Mouse (Mus musculus) left cerebral cortex, postnatal 10 days (tissue): Measurements from ENCODE around the gene Rps16. TPM values are rescaled to one million over a fixed set of nuclear protein-coding genes. Genes with fewer than 3 reads are reported as not detected.
A peak's percentile ranks its signal among the peaks of the same experiment; 100 is the strongest.

Experiments used
- DNase-seq, 2 experiments: peaks; one replicate each; pipeline ENCODE4 v3.0.0; 2021 to 2022; ENCODE audit warnings: low spot score in 2 of 2, mixed read lengths in 1 of 2; ENCODE audit errors: extremely low spot score in 1 of 2
- intact Hi-C: fragments of 180-260 bp; cut with DNase I; formaldehyde crosslinking; loops from one replicate; pipeline ENCODE4 v1.15.1; 2025
- total RNA-seq, 2 experiments: library from RNA; stranded (reverse); gene quantifications; 2 replicates each; pipeline ENCODE4 v1.2.3; 2021

Rps16 gene
- total RNA-seq, 2 experiments from 2014 or later, result 642 to 668 TPM

DNA sequence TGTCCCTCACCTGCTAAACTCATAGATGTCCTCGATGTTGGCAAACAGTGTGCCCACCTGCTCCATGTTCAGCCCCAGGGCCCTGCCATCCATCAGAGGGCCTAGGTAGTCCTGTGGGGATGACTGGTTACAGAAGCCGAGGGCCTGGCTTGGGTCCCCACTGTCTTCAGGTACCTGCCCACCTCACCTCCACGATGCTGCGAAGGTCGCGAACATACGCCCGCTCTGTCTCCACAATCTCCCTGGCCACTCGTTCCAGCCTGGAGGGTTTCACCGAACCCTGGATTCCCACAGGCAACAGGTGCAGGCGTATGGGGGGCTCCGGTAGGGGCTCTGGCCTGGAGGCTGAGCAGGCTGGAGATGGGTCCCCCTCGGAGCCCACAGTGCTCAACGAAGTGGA, 19.6 kb downstream of the Rps16 start:
- DNase-seq, result no peak
- intact Hi-C loops, result loop anchor here (10.0 kb wide), 1 partner anchor 235 kb away; no protein-coding TSS in a partner anchor

DNA sequence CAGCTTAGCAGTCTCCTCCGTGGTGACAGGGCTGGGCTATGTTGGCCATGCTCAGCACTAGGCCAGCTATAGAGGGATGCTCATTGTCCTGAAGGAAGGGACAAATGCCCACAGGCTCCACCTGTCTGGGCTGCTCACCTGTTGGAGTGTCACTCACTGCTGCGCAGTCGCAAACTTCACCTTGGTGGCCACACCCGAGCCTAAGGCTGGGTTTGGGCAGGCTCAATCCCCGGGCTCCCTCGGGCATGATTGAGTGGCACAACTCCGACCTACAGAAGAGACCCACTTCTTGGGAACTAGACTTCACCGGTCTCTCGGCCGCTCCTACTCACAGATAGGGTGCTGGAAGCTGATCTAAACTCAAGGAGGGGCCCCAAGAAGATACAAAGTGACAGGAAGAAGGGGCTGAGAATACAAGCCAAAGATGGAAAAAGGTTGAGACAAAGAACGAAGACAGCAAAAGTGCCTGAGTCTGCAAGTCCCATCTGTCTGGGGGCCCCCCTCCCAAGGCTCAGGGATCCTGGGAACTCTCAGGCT, 20.6 kb downstream of the Rps16 start:
- intact Hi-C loops, result loop anchor here (10.0 kb wide), 1 partner anchor 234 kb away; no protein-coding TSS in a partner anchor
- no peak for DNase-seq

DNA sequence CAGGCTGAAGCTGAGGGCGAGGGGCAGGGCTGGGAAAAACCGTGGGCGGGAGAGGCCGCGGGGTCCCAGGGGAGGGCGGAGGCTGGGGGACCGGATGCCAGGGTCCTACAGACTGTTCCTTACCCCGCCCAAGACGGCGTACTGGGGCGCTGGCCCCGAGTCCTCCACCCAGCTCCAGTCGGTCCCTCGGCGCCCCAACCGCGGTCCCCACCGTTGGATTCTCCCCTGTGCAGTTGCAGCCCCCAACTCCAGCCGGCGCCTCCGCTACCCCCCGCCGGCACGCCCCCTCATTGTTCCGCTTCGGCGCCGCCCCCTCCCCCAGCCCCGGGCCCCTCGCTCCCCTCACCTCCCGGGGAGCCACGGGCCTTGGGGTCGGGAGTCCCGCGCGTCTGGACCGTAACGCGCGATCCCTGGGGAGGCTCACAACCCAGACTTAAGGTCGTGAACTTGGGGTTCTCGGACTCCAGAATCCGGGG, 21.1 kb downstream of the Rps16 start:
- peak in 1 of 2 experiments; percentile 90 for DNase-seq
- intact Hi-C loops, result loop anchor here (10.0 kb wide), 1 partner anchor 233 kb away; no protein-coding TSS in a partner anchor

DNA sequence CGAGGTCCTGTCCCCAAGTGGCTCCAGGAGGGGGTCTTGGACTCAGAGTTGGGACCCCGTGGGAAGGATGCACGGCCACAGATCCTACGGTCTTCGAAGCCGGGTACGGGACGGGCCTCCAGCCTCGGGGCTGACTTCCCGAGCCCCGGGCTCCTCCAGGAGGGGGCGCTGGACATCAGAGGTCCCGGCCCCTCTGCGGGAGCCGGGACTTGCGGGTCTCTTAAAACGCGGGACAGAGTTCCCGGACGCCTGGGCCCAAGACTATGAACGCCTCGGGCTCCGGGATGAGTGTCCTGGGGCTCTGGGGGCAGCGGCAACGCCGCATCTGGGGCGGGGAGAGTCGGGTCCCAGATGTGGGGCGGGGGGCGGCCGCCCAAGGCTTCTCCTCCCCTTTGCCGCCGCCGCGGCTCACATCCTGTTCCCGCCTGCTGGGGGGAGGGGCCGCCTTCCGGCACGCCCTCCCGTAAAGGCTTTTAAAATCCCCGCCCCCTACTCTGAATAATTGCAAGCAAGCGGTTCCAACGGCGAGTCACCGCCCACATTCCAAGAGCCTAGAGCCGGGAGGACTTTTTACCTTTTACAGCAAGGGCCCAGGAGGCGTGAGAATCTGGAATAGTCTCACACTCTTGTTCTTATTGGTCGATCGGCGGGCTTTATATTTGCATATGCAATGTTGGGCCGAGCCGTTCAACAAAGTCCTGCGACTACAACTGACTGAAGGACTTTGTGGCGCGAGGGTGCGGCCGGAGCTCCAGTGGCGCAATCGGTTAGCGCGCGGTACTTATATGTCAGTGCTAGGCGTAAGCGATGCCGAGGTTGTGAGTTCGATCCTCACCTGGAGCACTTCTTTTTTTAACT, 22.0 kb downstream of the Rps16 start, which contains the start of gene Plekhg2:
TSS of gene Plekhg2 (minus strand) at position 349 of the 858 bp plus-strand sequence.
- peak; percentile 97 for DNase-seq
- intact Hi-C loops, result loop anchor here (1.0 to 10.0 kb wide), 2 partner anchors 14 to 232 kb away; no protein-coding TSS in a partner anchor

DNA sequence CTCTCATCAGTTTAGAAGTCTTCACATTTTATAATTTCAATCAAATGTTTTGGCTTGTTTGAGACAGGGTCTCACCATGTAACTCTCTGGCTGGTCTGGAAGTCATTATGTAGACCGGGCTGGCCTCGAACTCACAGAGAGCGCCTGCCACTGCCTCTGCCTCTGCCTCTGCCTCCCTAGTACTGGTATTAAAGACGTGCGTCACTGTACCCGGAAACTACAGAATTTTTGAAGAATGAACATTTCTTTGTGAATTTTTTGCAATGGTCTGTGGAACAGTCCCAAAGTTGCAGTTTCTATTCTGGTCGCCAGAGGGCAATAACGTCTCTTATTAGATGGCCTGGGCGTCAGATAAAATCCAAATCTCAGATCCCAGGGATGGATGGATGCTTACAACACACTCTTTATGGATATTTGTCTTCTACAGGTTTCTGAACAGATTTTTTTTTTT, 22.7 kb downstream of the Rps16 start:
- intact Hi-C loops, result loop anchor here (1.0 to 10.0 kb wide), 2 partner anchors 13 to 232 kb away; no protein-coding TSS in a partner anchor
- DNase-seq, result peak; percentile 78 to 79

DNA sequence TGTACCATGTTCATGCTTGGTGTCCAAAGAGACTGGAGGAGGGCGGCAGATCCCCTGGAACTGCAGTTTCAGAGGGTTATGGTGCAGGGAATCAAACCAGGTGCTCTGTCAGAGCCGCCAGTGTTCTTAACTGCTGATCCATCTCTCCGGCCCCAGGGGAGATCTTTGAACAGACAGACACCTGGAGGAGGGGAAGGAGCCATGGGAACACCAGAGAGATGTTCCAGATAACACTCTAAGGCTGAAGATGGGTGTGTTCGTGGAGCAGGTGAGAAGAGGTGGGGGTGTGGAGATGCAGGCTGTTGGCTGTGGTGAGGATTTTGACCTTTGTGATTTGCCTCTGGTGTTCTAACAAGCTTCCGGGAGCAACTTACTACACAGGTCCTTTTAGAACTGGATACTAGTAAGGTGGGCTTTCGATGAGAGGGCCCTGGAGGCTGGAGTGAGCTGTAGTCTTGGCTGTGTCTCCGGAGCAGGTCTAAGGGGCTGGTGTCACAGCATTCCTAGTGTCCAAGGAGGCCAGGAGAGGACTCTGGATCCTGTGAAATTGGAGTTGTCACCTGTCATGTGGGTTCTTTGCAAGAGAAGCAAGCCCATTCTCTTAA, 23.5 kb downstream of the Rps16 start:
- DNase-seq, result no peak
- intact Hi-C loops, result loop anchor here (1.0 to 10.0 kb wide), 2 partner anchors 12 to 231 kb away; no protein-coding TSS in a partner anchor

DNA sequence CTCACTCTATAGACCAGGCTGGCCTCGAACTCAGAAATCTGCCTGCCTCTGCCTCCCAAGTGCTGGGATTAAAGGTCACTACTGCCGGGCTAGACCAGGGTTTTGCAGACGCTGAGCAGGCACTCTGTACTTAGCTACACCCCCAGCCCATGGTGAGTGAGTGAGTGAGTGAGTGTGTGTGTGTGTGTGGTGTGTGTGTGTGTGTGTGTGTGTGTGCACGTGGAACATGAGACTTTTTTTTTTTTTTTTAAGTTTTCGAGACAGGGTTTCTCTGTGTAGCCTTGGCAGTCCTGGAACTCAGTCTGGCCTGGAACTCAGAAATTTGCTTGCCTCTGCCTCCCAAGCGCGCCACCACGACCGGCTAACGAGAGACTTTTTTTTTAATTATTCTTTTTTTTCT, 24.2 kb downstream of the Rps16 start:
- intact Hi-C loops, result loop anchor here (10.0 kb wide), 1 partner anchor 230 kb away; no protein-coding TSS in a partner anchor
- DNase-seq, result no peak

DNA sequence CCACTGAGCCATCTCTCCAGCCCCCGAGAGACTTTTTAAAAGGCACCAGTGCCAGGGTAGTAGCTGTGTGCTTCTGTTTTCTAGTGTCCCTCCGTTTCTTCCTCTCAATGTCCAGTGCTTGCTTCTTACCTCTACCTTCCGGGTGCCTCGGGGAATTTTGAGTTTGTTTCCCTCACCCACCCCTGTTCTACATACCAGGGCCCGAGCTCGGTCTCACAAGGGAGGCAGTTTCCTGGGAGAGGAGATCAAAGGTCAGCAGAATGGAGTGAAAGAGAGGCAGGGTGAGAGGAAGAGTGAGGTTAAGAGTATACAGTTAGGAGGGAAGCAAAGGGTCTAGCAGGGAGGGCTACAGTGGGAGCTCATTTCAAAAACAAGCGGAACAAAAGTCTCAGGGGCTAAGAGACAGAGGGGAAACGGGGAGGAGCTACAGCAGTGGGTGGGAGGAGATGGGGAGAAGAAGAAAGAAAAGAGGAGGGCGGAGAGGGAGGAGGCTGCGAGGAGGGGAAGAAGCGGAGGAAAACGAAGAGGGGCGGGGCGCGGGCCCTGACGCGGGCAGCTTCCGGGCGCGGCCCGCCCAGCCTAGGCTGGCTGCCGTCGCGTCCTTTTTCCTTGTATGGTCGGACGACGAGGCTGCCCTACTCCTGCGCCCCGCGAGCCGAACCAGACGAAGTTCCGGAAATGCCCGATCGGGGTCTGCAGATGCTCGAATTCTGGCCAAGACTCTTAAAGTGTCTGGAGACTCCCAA, 24.9 kb downstream of the Rps16 start:
- DNase-seq, result peak; percentile 68 to 95
- intact Hi-C loops, result loop anchor here (10.0 kb wide), 1 partner anchor 229 kb away; no protein-coding TSS in a partner anchor

DNA sequence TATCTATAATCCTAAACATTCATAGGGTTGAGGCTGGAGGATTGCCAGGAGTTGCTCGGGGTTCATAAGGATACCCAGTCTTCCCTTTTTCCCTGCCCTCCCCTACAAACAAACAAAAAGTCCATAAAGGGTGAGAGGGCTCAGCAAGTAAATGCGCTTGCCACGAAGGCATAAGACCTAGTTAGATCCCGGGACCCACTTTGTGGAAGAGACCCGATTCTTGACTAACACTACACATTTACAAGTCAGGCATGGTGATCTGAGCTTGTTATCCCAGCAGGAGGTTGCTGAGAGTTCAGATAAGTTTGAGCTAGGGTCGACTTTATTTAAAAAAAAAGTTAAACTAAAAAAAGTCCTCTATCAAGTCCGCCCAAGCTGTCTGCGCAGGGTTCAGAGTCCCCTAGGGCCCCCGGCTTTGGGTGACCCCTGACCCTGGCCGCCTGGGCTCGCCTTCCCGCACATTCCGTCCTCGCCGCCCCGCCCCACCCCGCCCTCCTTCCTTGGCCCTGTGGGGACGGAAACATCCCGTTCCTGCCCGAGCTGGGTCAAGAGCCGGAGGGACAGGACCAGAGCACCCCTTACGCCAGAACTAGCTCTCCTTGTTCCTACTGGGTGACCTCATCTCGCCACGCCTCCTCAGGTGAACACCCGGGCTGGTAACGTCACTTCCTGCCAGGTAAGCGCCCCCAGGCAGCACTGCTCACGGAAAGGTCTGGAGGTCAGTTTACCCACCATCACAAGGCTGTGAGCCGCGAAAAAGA, 25.7 kb downstream of the Rps16 start:
- intact Hi-C loops, result loop anchor here (10.0 kb wide), 1 partner anchor 229 kb away; no protein-coding TSS in a partner anchor
- peak in 1 of 2 experiments; percentile 87 for DNase-seq

DNA sequence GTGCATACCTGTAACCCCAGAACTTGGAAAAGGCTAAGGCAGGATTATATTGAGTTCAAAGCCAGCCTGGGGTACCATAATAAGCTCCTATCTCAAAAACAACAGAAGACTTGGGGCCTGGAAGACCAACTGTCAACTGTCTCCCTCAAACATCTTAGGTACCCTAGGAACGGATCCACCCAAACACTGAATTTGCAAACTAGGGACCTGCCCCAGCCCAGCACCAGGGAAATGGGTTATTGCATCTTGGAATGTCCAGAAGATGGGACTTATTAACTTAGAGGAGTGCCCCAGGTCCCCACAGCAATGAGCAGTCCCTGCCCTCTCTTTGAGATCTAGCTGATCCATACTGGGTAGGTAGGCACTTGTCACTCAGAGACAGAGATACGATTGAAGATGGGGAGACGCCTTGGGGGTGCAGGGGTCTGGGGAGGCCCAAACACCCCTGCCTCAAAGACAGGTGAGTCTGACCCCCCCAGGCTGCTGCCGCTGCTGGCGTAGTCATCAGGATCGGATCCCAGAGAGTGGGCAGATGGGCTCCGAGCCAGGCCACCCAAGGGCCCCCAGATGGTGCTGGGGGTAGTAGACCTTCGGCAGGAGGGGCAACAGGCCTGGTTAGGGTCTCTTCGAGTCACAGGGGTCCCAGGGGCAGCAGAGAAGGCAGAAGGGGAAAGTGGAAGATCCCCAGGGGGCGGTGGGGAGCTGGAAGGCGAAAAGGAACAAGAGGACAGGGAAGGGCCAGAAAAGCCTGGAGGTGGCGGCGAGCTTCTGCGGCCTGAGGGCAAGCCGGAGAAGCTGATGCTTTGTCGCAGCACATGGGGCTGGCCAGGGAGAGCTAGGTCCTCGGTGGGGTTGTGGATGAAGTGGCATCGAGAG, 27.0 kb downstream of the Rps16 start:
- intact Hi-C loops, result loop anchor here (10.0 kb wide), 1 partner anchor 227 kb away; no protein-coding TSS in a partner anchor

DNA sequence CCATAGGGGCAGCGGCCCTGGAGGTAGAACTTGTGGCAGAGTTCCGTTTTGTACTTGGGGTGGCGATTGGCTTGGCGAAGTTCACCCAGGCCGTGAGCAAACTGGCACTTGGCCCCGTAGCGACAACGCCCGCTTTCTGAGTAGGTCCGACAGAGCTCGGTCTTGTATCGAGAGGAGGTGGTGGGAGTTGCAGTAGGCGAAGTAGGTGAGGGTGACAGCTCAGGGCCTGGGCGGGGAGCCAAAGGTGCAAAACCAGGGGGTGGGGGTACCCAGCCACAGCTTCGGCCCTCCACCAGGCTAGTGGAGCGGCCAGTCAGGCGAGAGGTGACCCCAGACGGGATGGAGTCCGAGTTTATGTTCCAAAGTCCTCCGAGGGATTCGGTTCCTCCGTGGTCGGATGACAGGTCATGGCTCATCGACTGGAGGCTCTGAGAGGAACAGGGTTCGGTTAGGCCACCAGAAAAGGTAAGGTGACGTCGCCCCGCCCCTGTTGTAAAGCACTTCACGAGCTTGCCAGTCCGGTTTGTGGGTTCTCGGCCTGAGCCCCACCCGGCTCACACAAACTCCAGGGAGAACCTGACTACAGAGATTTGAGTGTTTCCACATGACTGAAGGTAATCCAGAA, 27.7 kb downstream of the Rps16 start:
- intact Hi-C loops, result loop anchor here (10.0 kb wide), 1 partner anchor 227 kb away; no protein-coding TSS in a partner anchor
- DNase-seq, result no peak

More for the DNA sequence above, 27.0 kb downstream of the Rps16 start:
- DNase-seq, result no peak

DNA sequence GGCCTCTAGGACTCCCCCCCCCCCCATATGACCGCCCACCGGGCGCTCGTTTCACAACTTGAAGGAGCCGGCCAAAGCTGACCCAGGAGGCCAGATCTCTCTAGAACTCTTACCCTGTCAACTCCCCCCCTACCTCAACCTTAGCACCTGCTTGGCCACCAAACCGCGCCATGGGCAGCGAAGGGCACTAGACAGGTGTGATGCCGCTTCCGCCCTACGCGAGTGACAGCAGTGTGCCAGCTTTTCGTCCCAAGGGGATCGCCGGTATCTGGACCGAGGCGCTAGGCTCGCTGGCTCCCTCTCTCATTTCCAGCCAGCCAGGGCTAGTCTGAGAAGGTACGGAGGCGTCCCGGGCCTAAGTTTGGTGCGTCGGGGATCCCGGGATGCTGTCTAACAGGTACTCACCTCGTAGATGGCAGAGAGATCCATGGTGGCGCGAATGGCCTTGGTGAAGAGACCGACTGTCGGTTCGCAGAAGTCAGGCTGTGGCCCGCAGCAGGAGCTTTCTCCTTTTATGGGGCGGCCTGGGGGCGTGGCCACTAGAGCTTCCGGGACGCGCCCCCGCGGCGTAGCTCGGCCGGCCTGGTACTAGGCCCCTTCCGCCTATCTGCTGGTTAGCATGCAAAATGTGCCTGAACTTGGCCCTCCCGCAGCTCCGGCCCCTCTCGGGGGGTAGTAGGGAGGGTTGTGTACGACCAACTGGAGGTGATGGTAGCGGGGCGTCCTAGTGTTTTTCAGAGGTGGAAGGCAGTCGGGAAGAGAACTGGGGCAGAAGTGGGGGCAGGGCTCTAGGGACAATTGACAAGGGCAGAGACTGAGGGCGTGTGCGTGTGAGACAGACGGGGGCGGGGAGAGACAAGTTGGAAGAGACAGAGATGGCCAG, 28.6 kb downstream of the Rps16 start:
- DNase-seq, result peak; percentile 64 to 95
- intact Hi-C loops, result loop anchor here (10.0 kb wide), 1 partner anchor 226 kb away; no protein-coding TSS in a partner anchor

DNA sequence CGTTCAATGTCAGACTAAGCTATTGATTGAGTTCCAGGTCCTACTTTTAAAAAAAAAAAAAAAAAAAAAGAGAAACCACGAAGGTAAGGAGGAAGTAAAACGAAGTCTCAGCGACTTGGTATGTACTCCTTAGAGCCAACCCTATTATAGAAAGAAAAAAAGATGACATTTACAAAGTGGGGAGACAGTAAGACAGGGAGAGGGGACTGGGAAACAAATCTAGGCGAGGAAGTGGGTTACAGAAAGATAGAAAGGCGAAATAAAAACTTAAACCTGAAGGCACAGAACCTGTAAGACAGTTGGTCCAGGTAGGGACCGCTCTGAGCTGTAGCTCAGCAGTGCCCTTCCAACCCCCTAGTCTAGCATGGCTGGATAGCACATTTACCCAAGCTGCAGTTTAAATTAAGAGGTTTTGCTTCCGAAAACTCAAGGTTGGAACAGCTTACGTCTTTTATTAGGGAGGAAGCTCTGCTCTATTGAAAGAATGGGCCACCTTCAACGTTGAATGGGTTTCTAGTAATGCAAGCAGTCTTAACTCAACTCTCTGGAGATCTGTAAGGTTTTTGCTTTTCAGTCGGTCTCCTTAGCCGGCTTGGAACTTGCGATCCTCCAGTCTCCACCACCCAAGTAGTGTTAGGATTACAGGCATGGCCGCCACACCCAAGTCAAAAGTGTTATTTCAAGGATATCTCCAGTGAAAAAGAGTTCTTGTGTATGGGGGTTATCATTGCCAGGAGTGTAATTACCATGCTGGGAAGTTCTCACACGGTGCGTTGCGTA, 30.0 kb downstream of the Rps16 start, which contains the start of gene Zfp36:
TSS of gene Zfp36 (minus strand) at position 17 of the 780 bp plus-strand sequence.
- intact Hi-C loops, result no loop called here
- DNase-seq, result no peak

DNA sequence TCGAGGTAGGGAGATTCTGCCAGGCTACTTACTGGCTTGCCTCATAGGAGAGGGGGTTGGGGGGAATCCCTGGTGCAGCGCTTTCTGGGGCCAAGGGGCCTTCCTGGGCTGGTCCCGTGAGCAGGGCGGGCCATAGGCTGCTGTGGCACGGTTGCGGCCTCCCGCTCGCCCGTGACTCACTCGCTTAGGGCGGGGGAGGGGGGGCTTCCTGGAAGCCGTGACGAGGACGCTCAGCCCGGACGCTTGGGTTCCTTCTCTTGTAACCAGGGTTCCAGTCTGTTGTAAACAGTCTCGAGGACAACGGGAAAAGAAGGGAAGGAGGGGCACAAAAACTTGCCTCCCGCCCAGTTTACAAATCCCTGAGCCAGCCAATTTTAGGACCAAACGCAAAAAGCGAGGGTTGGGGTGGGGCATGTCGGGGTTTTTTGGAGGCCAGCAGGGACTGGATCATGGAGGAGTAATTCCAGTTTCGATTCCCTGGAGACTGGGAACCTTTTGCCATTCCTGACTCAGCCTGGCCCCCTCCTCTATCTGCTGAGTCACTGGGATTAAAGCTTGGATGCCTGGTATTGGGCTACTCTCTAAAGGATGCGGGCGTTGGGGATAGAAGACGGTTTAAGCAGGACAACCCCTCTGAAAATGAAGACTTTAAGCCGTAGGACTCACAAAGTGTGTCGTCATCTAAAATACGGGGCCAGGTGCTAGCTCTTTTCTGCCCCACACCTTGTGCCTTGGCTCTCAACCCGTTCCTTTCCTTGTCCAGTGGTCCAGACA, 30.8 kb downstream of the Rps16 start:
- peak in 1 of 2 experiments; percentile 85 for DNase-seq
- intact Hi-C loops, result no loop called here
